Mouse (Mus musculus): ENCODE results near the gene AI481877. TPM values are rescaled to one million over a fixed set of nuclear protein-coding genes. Genes with fewer than 3 reads are reported as not detected.
"Not testable (repeated sequence)": the region's sequence is repeated elsewhere in the genome, so short reads cannot be mapped to it uniquely, and the experiment has no call there.

The AI481877 gene
- total RNA-seq (2014; rRNA removed) = not detected in 2 replicates
- polyA plus RNA-seq (2015; fragmentation: Nextera tagmentation; extraction: Ambion mirVana) = not detected in 2 replicates

- WGBS = 81% methylated on average over 2 of the region's 6 CpGs
- DNase-seq; H3K4me1 ChIP-seq (ENCODE audit: insufficient read depth); H3K9me3 ChIP-seq (ENCODE audit: low read length); ATAC-seq; H3K27ac ChIP-seq (ENCODE audit: low read depth, low read length); H3K36me3 ChIP-seq (ENCODE audit: insufficient read depth); H3K27me3 ChIP-seq (ENCODE audit: insufficient read depth, low read length); H3K9ac ChIP-seq; H3K4me2 ChIP-seq (ENCODE audit: low read depth); H3K4me3 ChIP-seq (ENCODE audit: low read depth, low read length): not testable (repeated sequence)
Observed at GRCm38 (mm10) chr4:59138507-59139033, at the start of gene AI481877. Gene AI481877 (minus strand): TSS chr4:59138983.

GRCm38 (mm10) chr4:59188474-59188801, 49.7 kb upstream of the AI481877 start:
- no peak for TF ChIP-seq CTCF (IDR thresholded peaks at IDR 0.05; ENCODE audit: low read depth)
- no peak for DNase-seq

GRCm38 (mm10) chr4:59187289-59187688, 48.5 kb upstream of the AI481877 start:
- H3K27ac ChIP-seq (ENCODE audit: low read depth, low read length) = no peak overlapping the region

More at GRCm38 (mm10) chr4:59188474-59188801, 49.7 kb upstream of the AI481877 start:
- no peaks in the 10 kb centered on the region for H3K9me3 ChIP-seq (ENCODE audit: low read length)
- WGBS = 12% methylated on average over 4 of the region's 4 CpGs
- H3K4me1 ChIP-seq (ENCODE audit: insufficient read depth) = peaks cover 4% of the 10 kb centered on the region; the same call in 1 of the 2 replicates
- H3K4me3 ChIP-seq (ENCODE audit: low read depth, low read length) = peak overlapping the region; percentile 83
- no peak for ATAC-seq
- peak overlapping the region; percentile 99 for H3K27ac ChIP-seq (ENCODE audit: low read depth, low read length)
- peak overlapping the region; percentile 55 for H3K4me2 ChIP-seq (ENCODE audit: low read depth)
- H3K9ac ChIP-seq = peak overlapping the region; percentile 94
- H3K27me3 ChIP-seq (ENCODE audit: insufficient read depth, low read length) = no peaks in the 10 kb centered on the region
- no peaks in the 10 kb centered on the region for H3K36me3 ChIP-seq (ENCODE audit: insufficient read depth)

GRCm38 (mm10) chr4:59185671-59186070, 46.9 kb upstream of the AI481877 start:
- no peaks in the 10 kb centered on the region for H3K27me3 ChIP-seq (ENCODE audit: insufficient read depth, low read length)
- no peaks in the 10 kb centered on the region for H3K9me3 ChIP-seq (ENCODE audit: low read length)
- WGBS = 68% methylated on average over 3 of the region's 3 CpGs
- TF ChIP-seq CTCF (IDR thresholded peaks at IDR 0.05; ENCODE audit: low read depth) = no peak
- H3K36me3 ChIP-seq (ENCODE audit: insufficient read depth) = no peaks in the 10 kb centered on the region
- no peak overlapping the region for H3K27ac ChIP-seq (ENCODE audit: low read depth, low read length)
- DNase-seq (no peak), ATAC-seq (no peak)
- H3K9ac ChIP-seq = no peak overlapping the region
- H3K4me1 ChIP-seq (ENCODE audit: insufficient read depth) = no peaks in the 10 kb centered on the region
- no peak overlapping the region for H3K4me3 ChIP-seq (ENCODE audit: low read depth, low read length)
- H3K4me2 ChIP-seq (ENCODE audit: low read depth) = no peak overlapping the region

More at GRCm38 (mm10) chr4:59187289-59187688, 48.5 kb upstream of the AI481877 start:
- Histone ChIP-seq H3K9ac (no peak overlapping the region), H3K9me3 (ENCODE audit: low read length) (no peaks in the 10 kb centered on the region), H3K27me3 (ENCODE audit: insufficient read depth, low read length) (no peaks in the 10 kb centered on the region), H3K4me2 (ENCODE audit: low read depth) (no peak overlapping the region), H3K4me1 (ENCODE audit: insufficient read depth) (peaks cover 4% of the 10 kb centered on the region; the same call in 1 of the 2 replicates), H3K4me3 (ENCODE audit: low read depth, low read length) (no peak overlapping the region), H3K36me3 (ENCODE audit: insufficient read depth) (no peaks in the 10 kb centered on the region)
- TF ChIP-seq CTCF (IDR thresholded peaks at IDR 0.05; ENCODE audit: low read depth) = peak; percentile 49
- WGBS = 21% methylated on average over 3 of the region's 3 CpGs
- DNase-seq (peak; percentile 41), ATAC-seq (no peak)

GRCm38 (mm10) chr4:59181320-59182271, 42.8 kb upstream of the AI481877 start:
- Histone ChIP-seq H3K9me3 (ENCODE audit: low read length) (no peaks in the 10 kb centered on the region), H3K9ac (no peak overlapping the region), H3K4me1 (ENCODE audit: insufficient read depth) (no peaks in the 10 kb centered on the region), H3K4me2 (ENCODE audit: low read depth) (no peak overlapping the region), H3K27me3 (ENCODE audit: insufficient read depth, low read length) (no peaks in the 10 kb centered on the region), H3K4me3 (ENCODE audit: low read depth, low read length) (no peak overlapping the region), H3K36me3 (ENCODE audit: insufficient read depth) (no peaks in the 10 kb centered on the region), H3K27ac (ENCODE audit: low read depth, low read length) (no peak overlapping the region)
- TF ChIP-seq CTCF (IDR thresholded peaks at IDR 0.05; ENCODE audit: low read depth) = no peak
- 31% methylated on average over 5 of the region's 5 CpGs for WGBS
- DNase-seq = no peak
- ATAC-seq = no peak

GRCm38 (mm10) chr4:59177566-59177965, 38.8 kb upstream of the AI481877 start:
- Histone ChIP-seq H3K4me1 (ENCODE audit: insufficient read depth) (no peaks in the 10 kb centered on the region), H3K27me3 (ENCODE audit: insufficient read depth, low read length) (no peaks in the 10 kb centered on the region), H3K4me3 (ENCODE audit: low read depth, low read length) (no peak overlapping the region), H3K36me3 (ENCODE audit: insufficient read depth) (no peaks in the 10 kb centered on the region), H3K9me3 (ENCODE audit: low read length) (no peaks in the 10 kb centered on the region), H3K9ac (no peak overlapping the region), H3K4me2 (ENCODE audit: low read depth) (no peak overlapping the region), H3K27ac (ENCODE audit: low read depth, low read length) (no peak overlapping the region)
- no peak for ATAC-seq
- 89% methylated on average over 2 of the region's 2 CpGs for WGBS
- no peak for TF ChIP-seq CTCF (IDR thresholded peaks at IDR 0.05; ENCODE audit: low read depth)
- no peak for DNase-seq

- no peaks in the 10 kb centered on the region for H3K27me3 ChIP-seq (ENCODE audit: insufficient read depth, low read length)
- no peak overlapping the region for H3K27ac ChIP-seq (ENCODE audit: low read depth, low read length)
- no peaks in the 10 kb centered on the region for H3K9me3 ChIP-seq (ENCODE audit: low read length)
- no peak for ATAC-seq
- no peak for TF ChIP-seq CTCF (IDR thresholded peaks at IDR 0.05; ENCODE audit: low read depth)
- no peaks in the 10 kb centered on the region for H3K4me1 ChIP-seq (ENCODE audit: insufficient read depth)
- no peak overlapping the region for H3K9ac ChIP-seq
- 58% methylated on average over 6 of the region's 6 CpGs for WGBS
- no peaks in the 10 kb centered on the region for H3K36me3 ChIP-seq (ENCODE audit: insufficient read depth)
- no peak overlapping the region for H3K4me2 ChIP-seq (ENCODE audit: low read depth)
- DNase-seq = no peak
- H3K4me3 ChIP-seq (ENCODE audit: low read depth, low read length) = no peak overlapping the region
Observed at GRCm38 (mm10) chr4:59175929-59176328, 37.1 kb upstream of the AI481877 start.
